Mouse (Mus musculus) embryonic facial prominence, embryonic 15.5 days (tissue): ENCODE measurements around the gene Tgm2. TPM values are rescaled to one million over a fixed set of nuclear protein-coding genes. Genes with fewer than 3 reads are reported as not detected.

Experiments
- ATAC-seq: fragments of 200-750 bp; cut with Nextera tagmentation; 2 replicates; pipeline ENCODE4 v1.8.0; 2017; ENCODE audit warnings: low read depth, moderate TSS enrichment; ENCODE audit not compliant: insufficient number of reproducible peaks, low FRiP score, low TSS enrichment
- H3K27ac ChIP-seq: fragments of 300-500 bp; sonication (generic); replicated peaks from 2 replicates; pipeline ENCODE4 v1.5.1; 2015; ENCODE audit warnings: mild to moderate bottlenecking, inconsistent platforms
- H3K27me3 ChIP-seq: fragments of 300-500 bp; sonication (generic); 2 replicates; pipeline ENCODE4 v1.6.1; 2015; ENCODE audit warnings: inconsistent platforms
- H3K36me3 ChIP-seq: fragments of 300-500 bp; sonication (generic); 2 replicates; pipeline ENCODE4 v1.6.1; 2015; ENCODE audit warnings: mild to moderate bottlenecking, inconsistent platforms
- H3K4me1 ChIP-seq: fragments of 300-500 bp; sonication (generic); 2 replicates; pipeline ENCODE4 v1.6.1; 2015; ENCODE audit warnings: inconsistent platforms
- H3K4me2 ChIP-seq: fragments of 300-500 bp; sonication (generic); replicated peaks from 2 replicates; pipeline ENCODE4 v1.6.1; 2015; ENCODE audit warnings: mild to moderate bottlenecking, inconsistent platforms
- H3K4me3 ChIP-seq: fragments of 300-500 bp; sonication (generic); replicated peaks from 2 replicates; pipeline ENCODE4 v1.5.1; 2015; ENCODE audit warnings: mild to moderate bottlenecking, inconsistent platforms
- H3K9ac ChIP-seq: fragments of 300-500 bp; sonication (generic); 2 replicates; pipeline ENCODE4 v1.6.1; 2015; ENCODE audit warnings: inconsistent platforms
- H3K9me3 ChIP-seq: fragments of 300-500 bp; sonication (generic); replicated peaks from 2 replicates; pipeline ENCODE4 v1.6.1; 2016; ENCODE audit warnings: inconsistent platforms
- WGBS: fragments of 180-500 bp; shearing (Covaris S2); methylation state at CpG from one replicate; pipeline ENCODE4 v1.1.7; 2015; 5-methylcytosine and 5-hydroxymethylcytosine counted together
- polyA plus RNA-seq: library from polyadenylated mRNA; unstranded; fragments of >200 nt; fragmentation: Nextera tagmentation; extraction: Ambion mirVana; gene quantifications from 2 replicates; pipeline ENCODE4 v1.2.1, GENCODE M21; 2015

Gene Tgm2
- polyA plus RNA-seq, 1 experiment from 2014 or later: 22.2 TPM

GRCm38 (mm10) chr2:158109516-158109915, 36.7 kb downstream of the Tgm2 start:
- Histone ChIP-seq H3K4me1 (peaks cover 38% of the 10 kb centered on the region), H3K9me3 (no peaks in the 10 kb centered on the region), H3K9ac (no peak overlapping the region), H3K4me2 (no peak overlapping the region; the same call in 1 of the 2 replicates), H3K27ac (peak overlapping the region; percentile 79), H3K27me3 (no peaks in the 10 kb centered on the region), H3K4me3 (no peak overlapping the region), H3K36me3 (no peaks in the 10 kb centered on the region)
- ATAC-seq: no peak
- 18% methylated on average over 8 of the region's 8 CpGs for WGBS

GRCm38 (mm10) chr2:158106947-158107587, 39.2 kb downstream of the Tgm2 start:
- no peaks in the 10 kb centered on the region for H3K9me3 ChIP-seq
- H3K4me1 ChIP-seq: peaks cover 26% of the 10 kb centered on the region
- H3K4me2 ChIP-seq: no peak overlapping the region
- peak overlapping the region; percentile 58; the same call in 1 of the 2 replicates for H3K27ac ChIP-seq
- no peak overlapping the region for H3K4me3 ChIP-seq
- H3K36me3 ChIP-seq: no peaks in the 10 kb centered on the region
- WGBS: 28% methylated on average over 6 of the region's 6 CpGs
- no peaks in the 10 kb centered on the region for H3K27me3 ChIP-seq
- H3K9ac ChIP-seq: no peak overlapping the region
- peak; percentile 56 for ATAC-seq

- Histone ChIP-seq H3K4me3 (no peak overlapping the region), H3K36me3 (no peaks in the 10 kb centered on the region), H3K4me2 (no peak overlapping the region), H3K9me3 (no peaks in the 10 kb centered on the region), H3K4me1 (peaks cover 26% of the 10 kb centered on the region), H3K27me3 (no peaks in the 10 kb centered on the region), H3K27ac (no peak overlapping the region), H3K9ac (no peak overlapping the region)
- no peak for ATAC-seq
- WGBS: 80% methylated on average over 6 of the region's 6 CpGs
Observed at GRCm38 (mm10) chr2:158105605-158106004, 40.6 kb downstream of the Tgm2 start.

GRCm38 (mm10) chr2:158104966-158105365, 41.3 kb downstream of the Tgm2 start:
- WGBS: 89% methylated on average over 6 of the region's 6 CpGs
- no peaks in the 10 kb centered on the region for H3K9me3 ChIP-seq
- H3K4me3 ChIP-seq: no peak overlapping the region
- H3K4me1 ChIP-seq: peaks cover 23% of the 10 kb centered on the region
- no peak overlapping the region for H3K9ac ChIP-seq
- no peak overlapping the region for H3K4me2 ChIP-seq
- no peak overlapping the region for H3K27ac ChIP-seq
- H3K27me3 ChIP-seq: no peaks in the 10 kb centered on the region
- no peak for ATAC-seq
- no peaks in the 10 kb centered on the region for H3K36me3 ChIP-seq

GRCm38 (mm10) chr2:158101768-158102167, 44.5 kb downstream of the Tgm2 start:
- Histone ChIP-seq H3K9ac (no peak overlapping the region), H3K4me2 (no peak overlapping the region), H3K4me3 (no peak overlapping the region), H3K4me1 (peaks cover 2% of the 10 kb centered on the region; the same call in 1 of the 2 replicates), H3K9me3 (no peaks in the 10 kb centered on the region), H3K27me3 (no peaks in the 10 kb centered on the region), H3K27ac (no peak overlapping the region), H3K36me3 (no peaks in the 10 kb centered on the region)
- ATAC-seq: no peak
- WGBS: 77% methylated on average over 5 of the region's 5 CpGs

- ATAC-seq: peak; percentile 31; the same call in 1 of the 2 replicates
- Histone ChIP-seq H3K4me2 (no peak overlapping the region), H3K4me1 (peaks cover 5% of the 10 kb centered on the region), H3K9me3 (no peaks in the 10 kb centered on the region), H3K27ac (no peak overlapping the region), H3K27me3 (no peaks in the 10 kb centered on the region), H3K9ac (no peak overlapping the region), H3K4me3 (no peak overlapping the region), H3K36me3 (no peaks in the 10 kb centered on the region)
- 49% methylated on average over 3 of the region's 3 CpGs for WGBS
Observed at GRCm38 (mm10) chr2:158099537-158099936, 46.7 kb downstream of the Tgm2 start.

DNA sequence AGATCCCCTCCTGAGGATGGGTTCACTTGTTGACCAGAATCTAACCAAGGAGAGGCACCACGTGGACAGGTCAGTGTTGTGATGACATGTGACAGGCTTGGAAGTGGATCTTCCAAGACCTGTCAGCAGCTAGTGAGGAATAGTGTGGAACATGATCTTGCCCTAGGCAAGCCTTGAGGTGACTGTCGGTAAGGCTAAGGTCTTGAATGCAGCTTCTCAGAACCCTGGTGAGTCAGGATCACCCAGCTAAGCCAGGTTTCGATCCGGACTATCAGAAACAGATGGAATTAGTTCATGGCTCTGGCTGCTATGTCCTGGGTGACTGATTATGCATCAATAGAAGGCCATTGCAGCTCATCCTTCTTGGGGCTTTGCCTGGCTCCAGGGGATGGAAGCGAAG, 47.5 kb downstream of the Tgm2 start:
- Histone ChIP-seq H3K9ac (no peak overlapping the region), H3K4me2 (no peak overlapping the region), H3K27me3 (no peaks in the 10 kb centered on the region), H3K27ac (no peak overlapping the region), H3K4me3 (no peak overlapping the region), H3K36me3 (no peaks in the 10 kb centered on the region), H3K9me3 (no peaks in the 10 kb centered on the region), H3K4me1 (peaks cover 11% of the 10 kb centered on the region)
- WGBS: 81% methylated on average over 5 of the region's 5 CpGs
- ATAC-seq: no peak

GRCm38 (mm10) chr2:158097071-158097470, 49.2 kb downstream of the Tgm2 start:
- WGBS: 63% methylated on average over 5 of the region's 5 CpGs

DNA sequence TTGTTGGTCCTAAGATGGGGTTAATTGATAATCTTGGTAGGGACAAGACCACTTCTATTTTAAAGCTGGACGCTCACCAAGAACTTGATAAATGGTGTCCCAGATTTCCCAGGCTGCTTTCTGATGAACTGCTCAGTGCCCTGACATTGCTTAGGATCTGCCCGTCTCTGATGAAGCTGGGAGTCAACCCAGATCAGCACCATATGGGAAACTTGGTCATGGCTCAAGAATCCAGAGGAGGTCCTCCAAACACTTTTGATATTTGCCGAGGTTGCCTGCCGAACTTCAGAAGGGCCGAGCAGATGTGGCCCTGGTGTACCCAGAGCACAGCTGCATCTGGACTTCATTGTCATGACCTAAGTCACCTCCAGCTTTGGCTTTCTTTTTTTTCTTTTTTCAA, 51.4 kb downstream of the Tgm2 start:
- Histone ChIP-seq H3K4me1 (peaks cover 11% of the 10 kb centered on the region), H3K27ac (no peak overlapping the region), H3K9me3 (no peaks in the 10 kb centered on the region), H3K4me3 (no peak overlapping the region), H3K9ac (no peak overlapping the region), H3K36me3 (no peaks in the 10 kb centered on the region), H3K27me3 (no peaks in the 10 kb centered on the region), H3K4me2 (no peak overlapping the region)
- ATAC-seq: no peak
- WGBS: 48% methylated on average over 5 of the region's 5 CpGs

More at GRCm38 (mm10) chr2:158097071-158097470, 49.2 kb downstream of the Tgm2 start:
- Histone ChIP-seq H3K27ac (no peak overlapping the region), H3K4me1 (peaks cover 11% of the 10 kb centered on the region), H3K9me3 (no peaks in the 10 kb centered on the region), H3K4me3 (no peak overlapping the region), H3K27me3 (no peaks in the 10 kb centered on the region), H3K36me3 (no peaks in the 10 kb centered on the region), H3K9ac (no peak overlapping the region), H3K4me2 (no peak overlapping the region)
- no peak for ATAC-seq

- Histone ChIP-seq H3K9ac (no peak overlapping the region), H3K36me3 (no peaks in the 10 kb centered on the region), H3K27me3 (no peaks in the 10 kb centered on the region), H3K27ac (no peak overlapping the region), H3K4me1 (peaks cover 11% of the 10 kb centered on the region), H3K9me3 (no peaks in the 10 kb centered on the region), H3K4me2 (no peak overlapping the region), H3K4me3 (no peak overlapping the region)
- 63% methylated on average over 7 of the region's 7 CpGs for WGBS
- ATAC-seq: no peak
Observed at GRCm38 (mm10) chr2:158094300-158094699, 51.9 kb downstream of the Tgm2 start.

- H3K9ac ChIP-seq: no peak overlapping the region
- H3K4me1 ChIP-seq: peaks cover 11% of the 10 kb centered on the region
- no peaks in the 10 kb centered on the region for H3K27me3 ChIP-seq
- no peak overlapping the region for H3K27ac ChIP-seq
- no peak overlapping the region for H3K4me3 ChIP-seq
- 54% methylated on average over 5 of the region's 5 CpGs for WGBS
- H3K36me3 ChIP-seq: no peaks in the 10 kb centered on the region
- H3K9me3 ChIP-seq: no peaks in the 10 kb centered on the region
- ATAC-seq: no peak
- no peak overlapping the region for H3K4me2 ChIP-seq
Observed at GRCm38 (mm10) chr2:158093345-158093744, 52.9 kb downstream of the Tgm2 start.

GRCm38 (mm10) chr2:158090096-158090495, 56.1 kb downstream of the Tgm2 start:
- H3K27ac ChIP-seq: no peak overlapping the region
- ATAC-seq: no peak
- no peak overlapping the region for H3K4me2 ChIP-seq
- no peak overlapping the region for H3K9ac ChIP-seq
- no peaks in the 10 kb centered on the region for H3K27me3 ChIP-seq
- no peak overlapping the region for H3K4me3 ChIP-seq
- H3K36me3 ChIP-seq: no peaks in the 10 kb centered on the region
- H3K4me1 ChIP-seq: peaks cover 9% of the 10 kb centered on the region
- WGBS: 79% methylated on average over 4 of the region's 4 CpGs
- no peaks in the 10 kb centered on the region for H3K9me3 ChIP-seq
